Mouse (Mus musculus): ENCODE results near the gene P2ry14. TPM values are rescaled to one million over a fixed set of nuclear protein-coding genes. Genes with fewer than 3 reads are reported as not detected.

P2ry14 gene
- polyA plus RNA-seq, 1 experiment from 2014 or later = 2.7 TPM

DNA sequence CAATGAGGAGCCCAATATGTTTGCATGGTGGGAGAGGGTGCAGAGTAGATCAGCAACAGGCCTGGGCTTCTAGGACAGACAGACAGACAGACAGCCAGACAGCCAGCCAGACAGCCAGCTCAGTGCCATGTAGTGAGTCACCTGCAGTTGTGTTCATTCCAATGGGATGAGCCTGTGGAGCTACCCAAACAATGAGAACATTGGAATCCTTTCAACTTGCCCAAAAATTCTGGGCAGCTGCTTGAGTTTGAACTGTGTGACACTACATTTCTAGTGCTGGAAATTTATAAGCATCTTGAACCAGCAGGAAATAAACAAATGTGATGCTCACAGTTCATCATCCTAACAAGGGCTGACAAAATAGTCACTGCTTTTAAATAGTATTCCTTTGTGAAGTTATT, 13.8 kb downstream of the P2ry14 start:
- H3K27ac ChIP-seq (ENCODE audit: low read length) = no peak overlapping the region
- no peak overlapping the region for H3K4me2 ChIP-seq (replicated peaks; ENCODE audit: low read depth, low read length)
- H3K36me3 ChIP-seq (ENCODE audit: control insufficient read depth, insufficient read depth, low read length) = no peaks in the 10 kb centered on the region
- H3K27me3 ChIP-seq (ENCODE audit: control insufficient read depth, insufficient read depth, low read length) = no peaks in the 10 kb centered on the region
- no peak; the same call in 1 of the 2 replicates for ATAC-seq (ENCODE audit: insufficient number of reproducible peaks, insufficient read depth, low FRiP score, low read depth)
- no peaks in the 10 kb centered on the region for H3K9me3 ChIP-seq (ENCODE audit: control insufficient read depth, low read depth, low read length)
- no peak overlapping the region for H3K9ac ChIP-seq (replicated peaks; ENCODE audit: low read depth, low read length)
- no peaks in the 10 kb centered on the region for H3K4me1 ChIP-seq (ENCODE audit: control insufficient read depth, insufficient read depth, low read length)
- H3K4me3 ChIP-seq (ENCODE audit: low read depth, low read length) = no peak overlapping the region

DNA sequence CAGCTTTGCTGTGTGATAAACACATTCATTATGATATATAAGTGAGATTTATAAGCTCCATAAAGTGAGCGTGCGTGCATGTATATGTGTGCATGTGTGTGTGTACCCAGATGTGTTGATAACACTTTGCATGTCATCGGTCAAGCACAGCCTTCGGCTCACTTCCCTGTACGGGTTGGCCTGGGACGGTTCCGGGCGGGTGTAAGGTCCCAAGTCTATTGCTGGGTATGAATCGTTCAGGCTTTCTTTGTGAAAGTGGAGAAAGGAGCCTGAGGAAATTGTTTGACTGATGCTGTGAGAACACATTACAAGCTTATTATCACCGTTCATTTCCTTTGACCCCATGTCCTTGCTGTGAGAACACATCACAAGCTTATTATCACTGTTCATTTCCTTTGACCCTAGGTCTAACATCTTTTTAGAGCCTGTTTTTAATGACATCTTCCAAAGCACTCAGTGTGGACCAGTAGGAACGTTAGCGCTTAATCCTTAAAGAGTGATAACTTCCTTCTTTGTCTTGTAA, 14.4 kb downstream of the P2ry14 start:
- Histone ChIP-seq H3K27ac (ENCODE audit: low read length) (no peak overlapping the region), H3K4me3 (ENCODE audit: low read depth, low read length) (no peak overlapping the region), H3K4me2 (replicated peaks; ENCODE audit: low read depth, low read length) (no peak overlapping the region), H3K36me3 (ENCODE audit: control insufficient read depth, insufficient read depth, low read length) (no peaks in the 10 kb centered on the region), H3K9me3 (ENCODE audit: control insufficient read depth, low read depth, low read length) (no peaks in the 10 kb centered on the region), H3K27me3 (ENCODE audit: control insufficient read depth, insufficient read depth, low read length) (no peaks in the 10 kb centered on the region), H3K9ac (replicated peaks; ENCODE audit: low read depth, low read length) (no peak overlapping the region), H3K4me1 (ENCODE audit: control insufficient read depth, insufficient read depth, low read length) (no peaks in the 10 kb centered on the region)
- WGBS = 70% methylated on average over 12 of the region's 12 CpGs
- ATAC-seq (ENCODE audit: insufficient number of reproducible peaks, insufficient read depth, low FRiP score, low read depth) = no peak

DNA sequence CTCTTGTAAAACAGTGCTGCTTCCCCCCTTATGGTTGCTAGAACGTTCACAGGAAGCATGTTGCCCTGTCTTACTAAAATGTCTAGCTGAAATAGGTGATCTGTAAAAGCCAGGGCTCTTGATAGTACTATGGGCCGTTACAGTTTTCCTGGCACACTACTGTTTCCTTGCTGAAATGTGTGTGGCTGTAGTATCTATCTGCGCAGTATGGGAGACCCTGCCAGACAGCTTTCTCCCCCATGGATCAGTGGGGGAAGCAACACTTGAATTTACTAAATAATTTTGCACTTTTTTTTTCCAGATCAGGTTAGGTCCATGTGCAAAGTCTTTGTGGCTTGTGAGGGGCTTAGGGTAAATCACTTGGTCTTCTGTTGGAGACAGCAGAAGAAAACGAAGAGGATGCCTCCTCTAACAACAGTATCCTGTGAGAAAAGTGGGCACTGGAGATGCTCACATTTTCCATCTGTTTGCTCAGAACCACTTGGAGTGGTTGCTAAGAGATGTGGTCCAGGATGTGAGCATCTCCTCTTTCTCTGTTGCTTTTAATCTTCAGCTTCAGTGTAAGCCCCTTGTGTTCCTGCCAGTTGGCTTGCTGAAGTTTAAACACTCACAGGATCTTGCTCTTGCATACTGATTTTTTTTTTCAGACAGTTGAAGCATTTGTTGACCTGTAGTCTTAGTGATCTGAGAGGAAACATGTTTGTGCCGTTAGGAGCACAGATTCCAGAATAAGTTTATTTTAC, 17.3 kb downstream of the P2ry14 start:
- H3K4me1 ChIP-seq (ENCODE audit: control insufficient read depth, insufficient read depth, low read length) = 0 out of 2 replicates have a peak, but pooled peaks cover 4% of the 10 kb centered on the region
- no peak overlapping the region for H3K27ac ChIP-seq (ENCODE audit: low read length)
- 64% methylated on average over 5 of the region's 5 CpGs for WGBS
- no peaks in the 10 kb centered on the region for H3K9me3 ChIP-seq (ENCODE audit: control insufficient read depth, low read depth, low read length)
- H3K4me2 ChIP-seq (replicated peaks; ENCODE audit: low read depth, low read length) = no peak overlapping the region
- no peaks in the 10 kb centered on the region for H3K36me3 ChIP-seq (ENCODE audit: control insufficient read depth, insufficient read depth, low read length)
- H3K9ac ChIP-seq (replicated peaks; ENCODE audit: low read depth, low read length) = no peak overlapping the region
- H3K27me3 ChIP-seq (ENCODE audit: control insufficient read depth, insufficient read depth, low read length) = no peaks in the 10 kb centered on the region
- no peak overlapping the region for H3K4me3 ChIP-seq (ENCODE audit: low read depth, low read length)
- ATAC-seq (ENCODE audit: insufficient number of reproducible peaks, insufficient read depth, low FRiP score, low read depth) = no peak

DNA sequence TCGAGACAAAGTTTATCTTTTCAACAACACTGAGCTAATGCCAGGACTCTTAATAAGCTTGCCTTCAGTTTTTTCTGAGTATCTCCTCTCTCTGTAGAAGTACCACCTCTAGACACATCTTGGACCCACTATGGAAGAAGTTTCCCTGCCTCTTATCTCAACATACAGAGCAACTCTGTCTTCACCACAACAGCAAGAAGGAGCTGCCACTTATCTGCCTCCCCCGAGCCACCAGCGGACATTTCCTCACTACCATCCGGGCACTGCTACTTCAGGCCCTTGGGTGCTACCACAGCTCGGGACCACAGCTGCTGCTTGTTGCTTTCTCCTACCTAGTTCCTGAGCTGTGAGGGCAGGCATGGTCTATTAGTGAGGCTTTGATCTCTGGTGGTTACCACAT, 20.2 kb downstream of the P2ry14 start:
- Histone ChIP-seq H3K4me3 (ENCODE audit: low read depth, low read length) (no peak overlapping the region), H3K4me1 (ENCODE audit: control insufficient read depth, insufficient read depth, low read length) (0 out of 2 replicates have a peak, but pooled peaks cover 7% of the 10 kb centered on the region), H3K36me3 (ENCODE audit: control insufficient read depth, insufficient read depth, low read length) (no peaks in the 10 kb centered on the region), H3K27ac (ENCODE audit: low read length) (no peak overlapping the region), H3K9ac (replicated peaks; ENCODE audit: low read depth, low read length) (no peak overlapping the region), H3K9me3 (ENCODE audit: control insufficient read depth, low read depth, low read length) (no peaks in the 10 kb centered on the region), H3K27me3 (ENCODE audit: control insufficient read depth, insufficient read depth, low read length) (no peaks in the 10 kb centered on the region), H3K4me2 (replicated peaks; ENCODE audit: low read depth, low read length) (no peak overlapping the region)
- 81% methylated on average over 5 of the region's 5 CpGs for WGBS
- no peak for ATAC-seq (ENCODE audit: insufficient number of reproducible peaks, insufficient read depth, low FRiP score, low read depth)

DNA sequence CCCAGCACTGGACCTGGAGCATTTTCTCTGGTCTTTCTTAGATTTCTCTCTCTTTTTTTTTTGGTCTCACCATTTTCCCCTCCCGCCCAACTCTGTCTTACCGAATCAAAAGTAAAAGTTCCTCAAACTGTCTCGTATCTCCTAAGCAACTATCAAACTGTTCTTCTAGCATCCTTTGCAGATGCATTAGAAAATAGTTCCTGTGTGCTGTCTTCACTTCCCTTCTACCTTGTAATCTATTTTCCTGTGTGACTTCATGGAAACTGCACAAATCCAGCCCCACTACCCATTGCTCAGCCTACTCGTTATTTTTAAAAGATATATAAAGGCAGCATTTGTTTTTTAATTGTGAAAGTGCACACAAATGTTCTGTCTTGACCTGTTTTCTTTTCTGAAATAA, 21.5 kb downstream of the P2ry14 start:
- H3K27me3 ChIP-seq (ENCODE audit: control insufficient read depth, insufficient read depth, low read length) = no peaks in the 10 kb centered on the region
- H3K4me3 ChIP-seq (ENCODE audit: low read depth, low read length) = no peak overlapping the region
- H3K9ac ChIP-seq (replicated peaks; ENCODE audit: low read depth, low read length) = no peak overlapping the region
- H3K27ac ChIP-seq (ENCODE audit: low read length) = no peak overlapping the region
- H3K9me3 ChIP-seq (ENCODE audit: control insufficient read depth, low read depth, low read length) = no peaks in the 10 kb centered on the region
- 0 out of 2 replicates have a peak, but pooled peaks cover 7% of the 10 kb centered on the region for H3K4me1 ChIP-seq (ENCODE audit: control insufficient read depth, insufficient read depth, low read length)
- H3K4me2 ChIP-seq (replicated peaks; ENCODE audit: low read depth, low read length) = no peak overlapping the region
- no peaks in the 10 kb centered on the region for H3K36me3 ChIP-seq (ENCODE audit: control insufficient read depth, insufficient read depth, low read length)
- ATAC-seq (ENCODE audit: insufficient number of reproducible peaks, insufficient read depth, low FRiP score, low read depth) = no peak
- WGBS = 92% methylated on average over 4 of the region's 4 CpGs

DNA sequence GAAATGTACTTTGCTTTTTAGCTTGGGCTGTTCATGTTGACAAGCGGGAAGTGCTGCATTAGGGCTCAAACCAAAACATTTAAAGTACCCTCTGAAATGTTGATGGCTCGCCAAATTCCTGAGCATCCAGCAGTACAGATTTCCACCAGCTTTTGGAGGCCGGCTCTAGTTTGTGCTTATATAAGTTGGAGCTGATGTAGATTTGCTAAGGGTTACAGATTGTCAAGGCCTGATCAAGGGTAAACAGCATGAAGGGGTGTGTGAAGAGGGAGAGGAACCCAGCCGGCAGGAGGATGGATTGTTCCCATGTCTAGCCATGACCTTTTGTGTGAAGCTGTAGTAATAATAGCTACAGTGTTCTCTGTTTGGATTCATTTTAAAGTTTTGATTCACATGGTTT, 22.3 kb downstream of the P2ry14 start:
- Histone ChIP-seq H3K9ac (replicated peaks; ENCODE audit: low read depth, low read length) (no peak overlapping the region), H3K27me3 (ENCODE audit: control insufficient read depth, insufficient read depth, low read length) (no peaks in the 10 kb centered on the region), H3K36me3 (ENCODE audit: control insufficient read depth, insufficient read depth, low read length) (no peaks in the 10 kb centered on the region), H3K4me3 (ENCODE audit: low read depth, low read length) (no peak overlapping the region), H3K9me3 (ENCODE audit: control insufficient read depth, low read depth, low read length) (no peaks in the 10 kb centered on the region), H3K27ac (ENCODE audit: low read length) (no peak overlapping the region), H3K4me1 (ENCODE audit: control insufficient read depth, insufficient read depth, low read length) (0 out of 2 replicates have a peak, but pooled peaks cover 7% of the 10 kb centered on the region), H3K4me2 (replicated peaks; ENCODE audit: low read depth, low read length) (no peak overlapping the region)
- WGBS = 34% methylated on average over 4 of the region's 4 CpGs
- ATAC-seq (ENCODE audit: insufficient number of reproducible peaks, insufficient read depth, low FRiP score, low read depth) = no peak

DNA sequence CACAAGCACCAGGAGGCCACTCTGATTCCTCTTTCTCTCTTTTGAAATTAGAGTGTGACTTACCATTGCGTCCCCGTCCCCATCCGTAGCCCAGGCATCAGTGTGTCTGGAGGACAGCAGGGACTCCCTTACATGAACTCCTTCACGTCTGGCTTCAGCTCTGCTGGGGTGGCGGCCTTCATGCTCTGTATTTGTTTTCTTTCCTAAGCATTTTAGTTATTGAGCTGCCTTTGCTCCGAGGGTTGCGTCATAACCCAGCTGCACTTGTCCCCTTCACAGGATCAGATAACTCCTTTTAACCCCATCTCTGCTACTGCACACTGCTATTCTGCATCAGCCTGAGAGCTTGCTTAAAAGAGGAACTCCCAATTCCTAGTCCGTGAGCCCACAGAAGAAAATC, 23.0 kb downstream of the P2ry14 start:
- WGBS = 45% methylated on average over 8 of the region's 8 CpGs
- no peak overlapping the region for H3K9ac ChIP-seq (replicated peaks; ENCODE audit: low read depth, low read length)
- no peaks in the 10 kb centered on the region for H3K27me3 ChIP-seq (ENCODE audit: control insufficient read depth, insufficient read depth, low read length)
- H3K36me3 ChIP-seq (ENCODE audit: control insufficient read depth, insufficient read depth, low read length) = no peaks in the 10 kb centered on the region
- no peak overlapping the region for H3K27ac ChIP-seq (ENCODE audit: low read length)
- H3K4me3 ChIP-seq (ENCODE audit: low read depth, low read length) = no peak overlapping the region
- H3K4me1 ChIP-seq (ENCODE audit: control insufficient read depth, insufficient read depth, low read length) = 0 out of 2 replicates have a peak, but pooled peaks cover 7% of the 10 kb centered on the region
- no peaks in the 10 kb centered on the region for H3K9me3 ChIP-seq (ENCODE audit: control insufficient read depth, low read depth, low read length)
- no peak overlapping the region for H3K4me2 ChIP-seq (replicated peaks; ENCODE audit: low read depth, low read length)
- no peak for ATAC-seq (ENCODE audit: insufficient number of reproducible peaks, insufficient read depth, low FRiP score, low read depth)

DNA sequence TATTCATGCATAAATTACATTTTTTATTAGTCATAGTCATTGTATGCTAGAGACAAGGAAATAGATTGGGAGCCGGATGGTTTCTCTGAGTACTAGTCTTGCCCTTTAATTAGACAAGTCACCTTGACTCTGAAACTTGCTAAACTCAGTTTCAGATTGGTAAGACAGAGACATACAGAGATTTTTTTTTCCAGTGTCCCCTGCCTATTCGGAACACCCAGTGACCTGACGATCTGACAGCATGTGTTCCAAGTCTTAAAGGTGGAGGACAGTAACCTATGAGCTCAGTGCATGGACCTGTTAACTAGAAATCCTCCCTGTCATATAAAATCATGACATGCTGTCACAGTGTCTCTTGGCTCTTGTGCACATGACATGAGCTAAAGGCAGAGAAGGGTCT, 23.9 kb downstream of the P2ry14 start:
- 85% methylated on average over 3 of the region's 3 CpGs for WGBS
- Histone ChIP-seq H3K27me3 (ENCODE audit: control insufficient read depth, insufficient read depth, low read length) (no peaks in the 10 kb centered on the region), H3K27ac (ENCODE audit: low read length) (no peak overlapping the region), H3K4me2 (replicated peaks; ENCODE audit: low read depth, low read length) (no peak overlapping the region), H3K4me1 (ENCODE audit: control insufficient read depth, insufficient read depth, low read length) (0 out of 2 replicates have a peak, but pooled peaks cover 7% of the 10 kb centered on the region), H3K4me3 (ENCODE audit: low read depth, low read length) (no peak overlapping the region), H3K9ac (replicated peaks; ENCODE audit: low read depth, low read length) (no peak overlapping the region), H3K9me3 (ENCODE audit: control insufficient read depth, low read depth, low read length) (no peaks in the 10 kb centered on the region), H3K36me3 (ENCODE audit: control insufficient read depth, insufficient read depth, low read length) (no peaks in the 10 kb centered on the region)
- no peak for ATAC-seq (ENCODE audit: insufficient number of reproducible peaks, insufficient read depth, low FRiP score, low read depth)

All from stomach, embryonic 14.5 days (tissue).